Mouse (Mus musculus) erythroblast, embryonic 14.5 days (primary cell): ENCODE results near the gene Dmc1.

Experiments
- GATA1 ChIP-seq: IDR thresholded peaks from 2 replicates; pipeline ENCODE4 v1.6.1; 2012; ENCODE audit warnings: low read length, inconsistent platforms, mixed read lengths
- TAL1 ChIP-seq: IDR thresholded peaks from 3 replicates; pipeline ENCODE4 v1.6.1; 2012; ENCODE audit warnings: low read length, inconsistent platforms, mixed read lengths

DNA sequence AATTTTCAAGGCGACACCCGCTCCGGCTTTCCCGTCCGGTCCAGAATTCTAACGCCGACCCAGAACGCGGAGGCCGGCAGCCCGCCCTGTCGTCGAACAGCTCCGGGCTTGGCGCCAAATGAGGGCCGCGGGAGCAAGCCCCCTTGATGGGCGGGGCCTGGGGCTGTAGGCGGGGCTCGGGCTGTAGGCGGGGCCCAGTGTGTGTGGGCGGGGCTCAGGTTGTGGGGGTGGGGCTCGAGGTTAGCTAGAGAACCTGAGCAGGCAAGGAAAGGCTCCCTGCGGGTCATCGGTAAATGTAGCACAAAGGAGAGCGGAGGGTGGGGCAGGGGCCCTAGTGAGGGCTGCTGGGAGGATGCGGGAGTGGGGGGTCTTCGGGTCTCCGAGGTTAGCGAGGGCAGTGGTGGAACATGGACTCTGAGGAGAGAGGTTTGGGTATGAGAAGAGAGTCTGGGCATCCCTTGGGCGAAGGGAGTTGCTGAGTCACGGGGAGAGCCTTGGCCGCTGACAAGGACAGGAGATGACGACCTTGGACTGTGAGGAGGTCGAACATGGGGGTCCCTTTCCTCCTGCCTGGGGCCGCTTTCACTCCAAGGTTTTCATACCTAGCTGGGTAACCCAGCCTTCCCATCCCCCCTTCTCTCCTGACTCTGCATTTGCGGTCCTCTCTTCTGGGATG, at the start of gene Dmc1:
- TF ChIP-seq GATA1 (no peak), TAL1 (no peak)
